Mouse (Mus musculus): ENCODE measurements around the gene Ermap. TPM values are rescaled to one million over a fixed set of nuclear protein-coding genes. Genes with fewer than 3 reads are reported as not detected.

The Ermap gene
- 0.29 and 0.31 TPM in 2 replicates for polyA plus RNA-seq (2015; fragmentation: Nextera tagmentation; extraction: Ambion mirVana)

DNA sequence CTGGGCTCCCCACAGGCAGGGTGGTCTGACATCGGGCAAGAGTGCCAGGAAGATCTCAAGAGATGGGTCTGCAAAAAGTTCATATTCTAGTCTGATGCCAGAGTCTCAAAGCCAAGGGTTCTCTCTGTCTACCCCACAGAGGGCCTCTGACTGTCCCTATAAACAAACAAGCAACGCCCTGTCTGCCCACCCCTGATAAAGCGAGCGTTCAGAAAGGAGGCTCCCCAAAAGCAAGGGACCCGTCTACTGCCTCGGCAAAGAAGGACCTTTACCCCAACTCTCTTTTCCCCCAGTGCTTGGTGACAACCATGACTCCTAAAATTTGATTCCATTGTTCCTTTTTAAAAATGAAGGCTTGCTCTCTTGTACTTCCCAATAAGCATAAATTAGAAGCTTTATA, at the start of gene Ermap:
Ermap (minus strand) TSS at position 148 of the 400 bp plus-strand sequence.
- DNase-seq (ENCODE audit: low spot score) (no peak), ATAC-seq (replicated peaks; ENCODE audit: low FRiP score, low read depth) (no peak)
- TF ChIP-seq CTCF (IDR thresholded peaks at IDR 0.05; ENCODE audit: low read depth): no peak
- Histone ChIP-seq H3K9me3 (replicated peaks; ENCODE audit: low read length) (no peaks in the 10 kb centered on the region), H3K36me3 (ENCODE audit: insufficient read depth, low read length) (no peaks in the 10 kb centered on the region), H3K9ac (ENCODE audit: low read depth, low read length) (no peak within 1 kb of the TSS), H3K4me2 (ENCODE audit: low read length) (no peak within 1 kb of the TSS), H3K4me1 (replicated peaks; ENCODE audit: insufficient read depth, low read length) (no peaks in the 10 kb centered on the region), H3K27ac (no peak within 1 kb of the TSS), H3K27me3 (ENCODE audit: insufficient read depth, low read length) (no peaks in the 10 kb centered on the region), H3K4me3 (replicated peaks; ENCODE audit: low read depth, low read length) (no peak within 1 kb of the TSS)
- 81% methylated on average over 6 of the region's 6 CpGs for WGBS

DNA sequence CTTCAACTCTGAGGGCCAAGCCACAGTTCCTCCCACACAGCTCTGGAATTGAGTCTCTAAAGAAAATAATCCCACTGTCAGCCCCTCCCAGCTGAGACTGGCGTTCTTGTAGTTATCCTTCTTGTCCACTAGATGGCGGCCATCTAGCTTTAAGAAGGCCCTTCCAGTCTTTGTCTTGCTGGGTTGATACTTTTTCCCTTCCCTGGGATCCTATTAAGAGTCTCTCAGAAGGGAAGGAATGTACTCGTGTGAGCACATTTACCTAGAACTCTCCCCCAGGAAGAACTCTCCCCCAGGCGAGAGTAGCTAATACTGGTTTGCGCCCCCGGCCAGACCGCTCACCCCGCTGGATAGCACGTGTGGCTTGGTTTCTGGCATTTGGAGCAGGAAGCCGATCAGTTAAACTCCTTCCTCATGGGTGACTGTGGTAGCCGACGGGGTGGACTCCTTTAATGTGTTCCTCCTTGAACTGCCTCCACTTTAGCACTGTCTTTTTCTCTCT, 49.4 kb upstream of the Ermap start:
- no peaks in the 10 kb centered on the region for H3K9me3 ChIP-seq (replicated peaks; ENCODE audit: low read length)
- H3K4me1 ChIP-seq (replicated peaks; ENCODE audit: insufficient read depth, low read length): no peaks in the 10 kb centered on the region
- peak overlapping the region; percentile 44 for H3K4me2 ChIP-seq (ENCODE audit: low read length)
- DNase-seq (ENCODE audit: low spot score) (peak; percentile 98), ATAC-seq (replicated peaks; ENCODE audit: low FRiP score, low read depth) (peak; percentile 64)
- peak; percentile 91 for TF ChIP-seq CTCF (IDR thresholded peaks at IDR 0.05; ENCODE audit: low read depth)
- peak overlapping the region; percentile 66 for H3K27ac ChIP-seq
- 0 out of 2 replicates have a peak, but pooled peaks cover 5% of the 10 kb centered on the region for H3K36me3 ChIP-seq (ENCODE audit: insufficient read depth, low read length)
- no peak overlapping the region for H3K4me3 ChIP-seq (replicated peaks; ENCODE audit: low read depth, low read length)
- no peak overlapping the region; the same call in 1 of the 2 replicates for H3K9ac ChIP-seq (ENCODE audit: low read depth, low read length)
- no peaks in the 10 kb centered on the region for H3K27me3 ChIP-seq (ENCODE audit: insufficient read depth, low read length)
- 32% methylated on average over 12 of the region's 12 CpGs for WGBS

DNA sequence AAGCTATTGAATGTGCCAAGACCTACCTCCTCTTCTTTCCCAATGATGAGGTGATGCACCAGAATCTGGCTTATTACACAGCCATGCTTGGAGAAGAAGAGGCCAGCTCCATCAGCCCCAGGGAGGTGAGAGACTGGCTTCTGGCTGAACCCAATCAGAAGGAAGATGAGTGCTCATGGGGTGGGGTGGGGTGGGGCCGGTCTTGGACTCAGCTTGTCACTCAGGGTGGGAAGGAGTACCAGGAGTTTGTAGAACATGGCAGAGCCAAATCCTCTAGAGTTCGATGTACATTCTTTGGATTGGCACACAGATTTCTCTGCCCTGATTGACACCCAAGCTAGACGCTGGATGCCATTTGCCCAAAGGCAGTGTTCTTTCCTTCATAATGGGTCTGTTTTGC, 48.9 kb upstream of the Ermap start:
- H3K27me3 ChIP-seq (ENCODE audit: insufficient read depth, low read length): no peaks in the 10 kb centered on the region
- H3K36me3 ChIP-seq (ENCODE audit: insufficient read depth, low read length): 0 out of 2 replicates have a peak, but pooled peaks cover 5% of the 10 kb centered on the region
- no peak overlapping the region for H3K4me3 ChIP-seq (replicated peaks; ENCODE audit: low read depth, low read length)
- H3K9me3 ChIP-seq (replicated peaks; ENCODE audit: low read length): no peaks in the 10 kb centered on the region
- no peak overlapping the region for H3K9ac ChIP-seq (ENCODE audit: low read depth, low read length)
- ATAC-seq (replicated peaks; ENCODE audit: low FRiP score, low read depth) (no peak), DNase-seq (ENCODE audit: low spot score) (no peak)
- no peaks in the 10 kb centered on the region for H3K4me1 ChIP-seq (replicated peaks; ENCODE audit: insufficient read depth, low read length)
- H3K27ac ChIP-seq: 0 out of 2 replicates have a peak overlapping the region, but pooled peaks have one; percentile 25
- H3K4me2 ChIP-seq (ENCODE audit: low read length): 0 out of 2 replicates have a peak overlapping the region, but pooled peaks have one; percentile 44
- 81% methylated on average over 3 of the region's 3 CpGs for WGBS
- TF ChIP-seq CTCF (IDR thresholded peaks at IDR 0.05; ENCODE audit: low read depth): no peak

DNA sequence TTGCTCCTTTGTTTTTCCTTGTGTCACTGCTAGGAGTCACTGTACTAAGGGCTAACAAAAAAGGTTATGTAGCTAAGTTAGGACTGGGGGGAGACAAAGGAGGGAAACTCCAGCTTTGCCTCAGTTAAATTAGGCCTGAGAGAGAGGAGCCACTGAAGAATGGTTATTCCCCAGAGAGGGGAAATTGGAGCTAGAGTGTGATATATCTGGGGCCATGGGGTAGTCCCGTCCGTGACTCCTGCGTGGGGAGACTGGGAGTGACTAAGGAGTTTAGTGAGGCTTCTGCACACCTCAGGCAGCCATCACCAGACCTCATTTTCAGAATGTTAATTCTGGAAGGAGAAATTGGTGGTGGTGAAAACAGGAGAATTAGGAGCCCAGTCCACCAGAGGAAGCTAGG, 44.5 kb upstream of the Ermap start:
- Histone ChIP-seq H3K27me3 (ENCODE audit: insufficient read depth, low read length) (no peaks in the 10 kb centered on the region), H3K4me2 (ENCODE audit: low read length) (peak overlapping the region; percentile 86), H3K9ac (ENCODE audit: low read depth, low read length) (no peak overlapping the region), H3K4me3 (replicated peaks; ENCODE audit: low read depth, low read length) (peak overlapping the region; percentile 77), H3K9me3 (replicated peaks; ENCODE audit: low read length) (no peaks in the 10 kb centered on the region), H3K27ac (no peak overlapping the region), H3K36me3 (ENCODE audit: insufficient read depth, low read length) (no peaks in the 10 kb centered on the region), H3K4me1 (replicated peaks; ENCODE audit: insufficient read depth, low read length) (peaks cover 4% of the 10 kb centered on the region; the same call in 1 of the 2 replicates)
- DNase-seq (ENCODE audit: low spot score): no peak
- no peak for TF ChIP-seq CTCF (IDR thresholded peaks at IDR 0.05; ENCODE audit: low read depth)
- WGBS: 61% methylated on average over 3 of the region's 3 CpGs
- no peak for ATAC-seq (replicated peaks; ENCODE audit: low FRiP score, low read depth)

DNA sequence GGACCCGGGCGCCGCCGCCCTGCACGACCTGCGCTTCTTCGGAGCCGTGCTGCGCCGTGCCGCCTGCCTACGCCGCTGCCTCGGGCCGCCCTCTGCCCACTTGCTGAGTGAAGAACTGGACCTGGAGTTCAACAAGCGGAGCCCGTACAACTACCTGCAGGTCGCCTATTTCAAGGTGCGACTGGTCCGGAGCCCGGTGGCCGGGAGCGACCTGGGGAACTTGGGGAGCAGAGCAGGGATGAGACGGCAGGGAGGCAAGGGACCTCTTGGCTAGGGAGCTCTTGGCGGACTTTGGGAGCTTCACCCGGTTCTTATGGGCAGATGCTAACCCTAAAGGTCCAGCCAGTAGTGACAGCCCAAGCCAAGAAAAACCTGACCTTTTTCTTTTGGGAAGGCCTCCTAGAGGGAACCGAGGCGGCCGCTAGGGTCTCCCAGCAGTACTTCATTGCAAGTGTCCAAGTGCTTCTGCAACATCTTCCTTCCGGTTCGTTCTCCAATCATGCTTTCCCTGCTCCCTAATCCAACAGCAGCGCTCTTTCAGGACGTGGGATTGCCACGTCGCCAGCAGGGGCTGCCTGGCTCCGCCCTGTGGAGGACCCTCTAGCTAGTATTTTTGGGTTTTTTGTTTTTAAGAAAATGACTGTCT, 43.6 kb upstream of the Ermap start:
- Histone ChIP-seq H3K9ac (ENCODE audit: low read depth, low read length) (peak overlapping the region; percentile 68), H3K27me3 (ENCODE audit: insufficient read depth, low read length) (no peaks in the 10 kb centered on the region), H3K27ac (peak overlapping the region; percentile 68), H3K9me3 (replicated peaks; ENCODE audit: low read length) (no peaks in the 10 kb centered on the region), H3K4me2 (ENCODE audit: low read length) (peak overlapping the region; percentile 86), H3K4me1 (replicated peaks; ENCODE audit: insufficient read depth, low read length) (peaks cover 4% of the 10 kb centered on the region; the same call in 1 of the 2 replicates), H3K4me3 (replicated peaks; ENCODE audit: low read depth, low read length) (peak overlapping the region; percentile 77), H3K36me3 (ENCODE audit: insufficient read depth, low read length) (no peaks in the 10 kb centered on the region)
- no peak; the same call in 1 of the 2 replicates for ATAC-seq (replicated peaks; ENCODE audit: low FRiP score, low read depth)
- peak; percentile 91 for DNase-seq (ENCODE audit: low spot score)
- WGBS: under 1% methylated on average over 36 of the region's 36 CpGs
- peak; percentile 49 for TF ChIP-seq CTCF (IDR thresholded peaks at IDR 0.05; ENCODE audit: low read depth)

DNA sequence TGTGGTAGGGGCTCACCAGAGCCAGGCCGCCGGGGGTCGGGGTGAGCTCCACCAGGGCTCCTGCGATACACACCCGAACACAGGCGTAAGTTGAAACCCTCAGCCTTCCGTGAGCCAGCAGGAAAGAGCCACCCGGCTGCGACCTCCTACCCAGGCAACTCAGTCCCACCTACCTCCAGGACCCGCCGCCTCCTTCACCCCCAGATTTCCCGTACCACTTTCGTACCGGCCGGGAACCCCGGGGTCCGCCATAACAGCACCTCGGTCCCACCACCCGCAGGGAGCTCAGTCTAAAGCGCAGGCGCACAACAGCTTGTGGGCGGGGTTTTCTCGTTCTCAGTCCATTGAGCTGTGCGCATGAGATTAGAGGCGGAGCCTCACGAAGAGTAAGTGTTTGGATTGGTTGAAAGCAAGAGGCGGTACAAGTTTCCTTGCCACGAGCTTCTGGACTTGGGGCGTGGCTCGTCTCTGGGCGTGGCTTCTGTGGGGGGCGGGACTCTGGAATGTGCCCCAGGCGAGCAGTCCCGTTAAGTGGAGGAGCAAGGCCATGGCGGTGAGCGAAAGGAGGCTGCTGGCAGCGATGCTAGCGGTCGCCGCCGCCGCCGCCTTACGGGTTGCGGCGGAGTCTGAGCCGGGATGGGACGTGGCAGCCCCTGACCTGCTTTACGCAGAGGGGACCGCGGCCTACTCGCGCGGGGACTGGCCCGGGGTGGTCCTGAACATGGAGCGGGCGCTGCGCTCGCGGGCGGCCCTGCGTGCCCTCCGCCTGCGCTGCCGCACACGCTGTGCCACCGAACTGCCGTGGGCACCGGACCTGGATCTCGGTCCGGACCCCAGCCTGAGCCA, 42.8 kb upstream of the Ermap start, which contains the start of the genes AU022252 and P3h1:
AU022252 (minus strand) TSS at position 303 of the 846 bp plus-strand sequence.
P3h1 (plus strand) TSS at position 506 of the 846 bp plus-strand sequence.
- ATAC-seq (replicated peaks; ENCODE audit: low FRiP score, low read depth) (peak; percentile 95), DNase-seq (ENCODE audit: low spot score) (peak; percentile 99)
- no peak for TF ChIP-seq CTCF (IDR thresholded peaks at IDR 0.05; ENCODE audit: low read depth)
- Histone ChIP-seq H3K9ac (ENCODE audit: low read depth, low read length) (peak within 1 kb of the TSS; percentile 75), H3K27me3 (ENCODE audit: insufficient read depth, low read length) (no peaks in the 10 kb centered on the region), H3K36me3 (ENCODE audit: insufficient read depth, low read length) (no peaks in the 10 kb centered on the region), H3K27ac (peak within 1 kb of the TSS; percentile 68), H3K4me2 (ENCODE audit: low read length) (peak within 1 kb of the TSS; percentile 86), H3K4me3 (replicated peaks; ENCODE audit: low read depth, low read length) (peak within 1 kb of the TSS; percentile 77), H3K9me3 (replicated peaks; ENCODE audit: low read length) (no peaks in the 10 kb centered on the region), H3K4me1 (replicated peaks; ENCODE audit: insufficient read depth, low read length) (peaks cover 4% of the 10 kb centered on the region; the same call in 1 of the 2 replicates)
- under 1% methylated on average over 71 of the region's 71 CpGs for WGBS

All from kidney, postnatal 0 days (tissue).